Mouse (Mus musculus) left cerebral cortex, postnatal 14 days (tissue): ENCODE measurements at regions not wholly inside any gene's neighbourhood (a gene's known extent, or its start where the extent isn't known, plus 50 kb on each side); places are given as distances from the start of the nearest gene placed in this dataset.

Experiments used
- DNase-seq, 2 experiments: peaks; one replicate each; pipeline ENCODE4 v3.0.0; 2021 to 2022; ENCODE audit warnings: low spot score in 2 of 2, mixed read lengths in 1 of 2
- intact Hi-C: fragments of 180-260 bp; cut with DNase I; formaldehyde crosslinking; loops from one replicate; pipeline ENCODE4 v1.15.1; 2025

DNA sequence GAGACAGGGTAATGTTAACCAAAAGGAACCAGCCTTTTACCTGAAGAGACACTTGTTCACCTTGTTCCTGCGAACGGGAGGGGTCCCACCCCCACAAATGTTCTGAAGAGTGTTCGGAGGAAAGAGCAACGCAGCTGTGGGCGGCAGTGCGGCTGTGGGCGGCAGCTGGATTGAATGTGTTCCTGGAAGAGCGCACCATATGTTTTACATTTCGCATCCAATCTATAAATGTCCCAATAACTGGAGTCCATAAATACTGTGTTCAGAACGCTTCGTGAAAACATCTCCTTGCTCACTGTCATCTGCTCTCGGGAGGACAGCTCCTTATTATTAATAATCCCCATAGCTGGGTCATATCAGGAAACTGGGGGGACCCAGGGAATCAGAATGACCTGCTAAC is 309.2 kb upstream of the Hs6st1 start:
- DNase-seq: peak; percentile 81 to 88
- intact Hi-C loops: no loop called here

DNA sequence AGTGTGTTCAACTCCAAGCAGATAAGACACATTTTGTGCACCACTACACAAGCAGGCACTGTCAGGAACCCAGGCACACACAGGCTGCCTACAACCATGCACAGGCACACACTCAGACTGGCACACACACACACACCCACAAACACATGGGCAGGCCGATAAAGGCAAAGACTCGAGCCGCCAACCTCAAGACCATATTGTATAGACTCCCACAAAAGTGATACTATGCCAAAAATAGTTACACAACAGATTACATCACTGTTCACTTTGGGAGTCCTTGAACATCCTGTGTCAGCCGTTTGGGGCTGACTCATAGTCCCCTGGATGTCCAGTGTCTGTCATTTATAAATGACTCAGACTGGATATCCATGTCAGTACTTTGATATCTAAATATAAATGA is 308.6 kb upstream of the Hs6st1 start:
- intact Hi-C loops: no loop called here
- DNase-seq: peak; percentile 35 to 67

DNA sequence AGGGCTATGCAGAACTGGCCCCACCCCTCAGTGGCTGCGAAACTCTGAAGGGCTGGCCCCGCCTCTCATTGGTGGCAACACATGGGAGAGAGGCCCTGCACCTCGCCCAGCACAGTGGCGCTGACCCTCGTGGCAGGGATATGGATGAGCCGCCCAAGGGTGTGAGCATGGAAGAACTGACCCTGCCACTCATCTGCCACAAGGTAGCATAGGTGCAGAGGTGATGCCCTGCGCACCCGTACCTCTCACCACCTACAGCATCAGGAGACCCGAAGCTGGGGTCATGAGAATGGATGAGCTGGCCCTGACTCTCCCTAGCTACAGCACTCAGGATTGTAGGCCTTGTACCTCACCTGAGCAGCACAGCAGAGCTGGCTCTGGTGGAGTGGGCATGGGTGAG is 305.1 kb upstream of the Hs6st1 start:
- intact Hi-C loops: no loop called here
- DNase-seq: no peak

DNA sequence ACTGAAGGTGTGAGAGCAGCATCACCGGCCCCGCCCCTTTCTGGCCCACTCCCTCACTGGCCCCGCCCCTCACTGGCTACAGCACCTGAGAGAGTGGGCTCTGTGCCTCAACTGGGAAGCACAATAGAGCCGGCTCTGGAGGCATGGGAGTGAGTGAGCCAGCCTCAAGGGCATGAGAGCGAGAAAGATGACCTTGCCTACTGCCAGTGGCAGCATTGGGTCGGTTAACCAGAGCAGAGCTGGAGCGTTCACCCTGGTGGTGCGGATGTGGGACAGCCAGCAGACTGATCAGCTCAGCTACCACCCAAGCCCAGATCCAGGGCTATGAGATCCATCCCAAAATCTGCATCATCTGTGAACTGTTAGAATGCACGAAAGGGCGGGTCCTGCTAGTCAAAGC is 304.7 kb upstream of the Hs6st1 start:
- DNase-seq: no peak
- intact Hi-C loops: no loop called here

DNA sequence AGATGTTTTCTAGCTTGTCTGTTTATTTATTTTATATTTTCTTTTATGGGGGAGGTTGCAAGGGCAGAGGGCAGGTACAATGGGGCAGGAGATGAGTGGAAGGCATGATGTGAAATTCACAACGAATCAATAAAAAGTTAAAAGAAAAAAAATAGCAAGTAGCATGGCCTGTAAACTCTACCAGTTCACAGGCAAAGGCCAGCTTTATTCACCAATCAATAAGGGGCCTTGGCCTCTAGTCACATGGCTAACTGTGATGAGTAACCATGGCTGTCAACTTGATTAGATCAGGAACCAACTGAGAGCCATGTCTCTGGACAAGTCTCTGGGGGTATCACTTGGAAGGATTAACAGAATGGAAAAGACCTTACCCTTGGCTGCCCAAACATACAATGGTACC is 304.1 kb upstream of the Hs6st1 start:
- intact Hi-C loops: no loop called here
- no peak for DNase-seq

DNA sequence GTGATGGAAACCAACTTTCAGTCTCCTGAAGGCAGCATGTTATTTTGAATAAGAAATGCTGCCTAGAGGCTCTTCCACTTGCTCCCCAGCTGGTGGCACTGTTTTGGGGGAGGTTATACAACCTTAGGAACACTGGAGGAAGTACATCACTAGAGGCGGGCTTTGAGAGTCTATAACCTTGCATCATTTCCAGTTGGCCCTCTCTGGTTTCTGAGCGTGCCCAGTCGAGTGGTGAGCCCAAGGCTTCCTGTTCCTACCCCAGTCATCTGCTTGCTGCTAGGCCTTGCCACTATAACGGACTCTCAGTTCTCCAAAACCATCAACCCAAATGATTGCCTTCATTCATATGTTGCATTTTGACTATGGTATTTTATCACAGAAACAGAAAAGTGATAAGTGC is 302.5 kb upstream of the Hs6st1 start:
- intact Hi-C loops: no loop called here
- DNase-seq: no peak

DNA sequence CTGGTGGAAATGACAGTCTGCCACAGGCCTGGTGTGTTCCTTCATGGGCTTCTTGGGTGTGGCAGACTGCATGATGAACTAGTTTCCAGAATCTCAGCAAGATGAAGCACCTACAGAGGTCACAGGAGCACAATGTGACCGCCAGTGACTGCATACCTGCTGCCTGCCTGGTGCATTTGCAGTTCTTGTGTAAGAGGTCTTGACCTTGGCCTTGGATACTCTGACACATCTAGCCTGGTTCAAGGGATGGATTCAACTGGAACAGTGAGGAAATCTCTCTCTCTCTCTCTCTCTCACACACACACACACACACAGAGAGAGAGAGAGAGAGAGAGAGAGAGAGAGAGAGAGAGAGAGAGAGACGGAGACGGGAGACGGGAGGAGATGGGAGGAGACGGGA is 301.9 kb upstream of the Hs6st1 start:
- intact Hi-C loops: no loop called here
- no peak for DNase-seq

DNA sequence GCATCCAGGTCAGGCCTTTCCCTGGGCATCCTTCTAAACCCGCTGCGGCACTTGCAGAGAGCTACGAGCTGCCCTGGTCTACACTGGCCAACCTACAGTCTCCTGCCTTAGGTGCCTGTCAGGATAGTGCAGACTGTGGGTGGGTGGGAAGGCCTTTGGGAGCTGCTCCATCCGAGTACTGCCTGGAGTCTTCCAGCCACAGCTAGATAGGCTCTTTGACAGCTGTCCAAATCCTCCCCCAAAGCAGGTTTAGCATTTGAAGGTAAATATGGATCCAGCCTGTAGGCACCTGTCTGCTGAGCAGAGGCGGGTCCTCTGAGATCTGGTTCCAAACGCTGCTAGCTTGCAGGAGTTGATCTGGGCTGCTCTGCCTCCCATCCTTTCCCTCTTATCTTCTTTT is 295.6 kb upstream of the Hs6st1 start:
- intact Hi-C loops: no loop called here
- no peak for DNase-seq

DNA sequence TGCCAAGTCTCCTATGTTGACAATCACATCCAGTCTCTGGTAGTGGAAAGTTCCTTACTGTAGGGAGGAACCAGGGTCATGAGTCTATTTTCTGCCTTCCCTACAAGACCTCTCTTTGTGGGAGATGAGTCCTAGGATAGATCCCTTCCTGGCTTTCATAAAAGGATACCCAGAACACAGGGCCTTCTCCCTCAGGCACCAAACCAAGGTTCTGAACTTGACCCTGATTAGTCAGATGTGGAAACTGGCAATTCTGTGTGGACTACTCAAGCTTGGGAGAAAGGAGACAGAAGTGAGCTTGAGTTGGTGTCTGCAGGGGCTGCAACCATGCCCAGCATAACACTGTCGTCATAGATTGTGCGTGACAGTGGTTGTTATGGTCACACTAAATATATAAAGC is 293.6 kb upstream of the Hs6st1 start:
- intact Hi-C loops: no loop called here

DNA sequence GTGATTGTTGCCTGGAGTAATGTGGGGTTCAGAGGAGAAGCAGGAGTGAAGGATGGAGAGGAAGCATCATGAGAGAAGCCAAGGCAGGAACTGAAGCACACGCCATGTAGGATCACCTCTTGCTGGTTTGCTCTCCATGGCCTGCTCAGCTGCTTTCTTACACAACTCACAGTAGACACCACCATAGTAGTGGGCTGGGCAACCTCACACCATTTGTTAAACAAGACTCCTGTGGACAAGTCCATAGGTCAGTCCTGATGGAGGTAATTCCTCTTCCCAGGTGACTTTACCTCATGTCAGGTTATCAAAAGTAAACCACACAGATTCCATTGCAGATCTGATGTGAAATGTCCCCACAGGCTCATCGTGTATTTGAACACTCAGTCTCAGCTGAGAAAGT is 285.5 kb upstream of the Hs6st1 start:
- no peak for DNase-seq
- intact Hi-C loops: no loop called here

More for the DNA sequence above, 293.6 kb upstream of the Hs6st1 start:
- DNase-seq: no peak

DNA sequence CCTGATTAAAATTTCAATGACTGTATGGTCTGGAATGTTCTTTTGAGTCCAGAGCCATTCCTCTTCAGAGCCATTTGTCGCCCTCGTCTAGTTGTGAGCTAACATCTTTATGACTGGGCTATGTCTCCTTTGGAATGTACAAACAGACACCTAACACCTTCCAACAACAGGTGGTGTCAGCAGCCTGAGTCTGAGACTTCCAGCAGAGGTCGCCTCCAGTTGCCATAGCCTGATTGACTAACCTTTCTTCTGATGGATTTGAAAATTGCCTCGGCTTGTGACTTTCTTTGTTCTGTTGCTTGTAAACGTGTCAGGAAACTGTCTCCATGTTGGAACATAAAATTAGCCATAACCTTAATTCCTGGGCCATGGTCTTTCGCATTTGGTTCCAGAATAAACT is 284.8 kb upstream of the Hs6st1 start:
- no peak for DNase-seq

DNA sequence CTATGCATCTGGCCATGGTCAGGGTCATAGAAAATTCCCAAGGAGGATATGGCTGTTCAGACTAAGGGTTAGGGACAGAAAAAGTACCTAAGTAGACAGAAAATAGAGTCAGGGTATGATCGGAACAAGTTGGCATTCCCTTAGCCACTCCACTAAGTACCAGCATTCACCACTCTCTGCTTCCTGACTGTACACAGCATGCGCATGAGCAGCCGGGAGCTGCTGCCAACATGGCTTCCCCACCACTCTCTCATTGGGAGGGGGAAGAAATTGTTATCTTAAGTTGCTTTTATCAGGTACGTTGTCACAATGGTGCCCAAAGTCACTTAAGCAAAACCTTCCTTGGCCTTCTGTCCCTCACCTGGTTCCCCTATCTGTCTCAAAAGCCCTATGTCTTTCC is 282.0 kb upstream of the Hs6st1 start:
- DNase-seq: no peak
- intact Hi-C loops: no loop called here

More for the DNA sequence above, 284.8 kb upstream of the Hs6st1 start:
- intact Hi-C loops: no loop called here

DNA sequence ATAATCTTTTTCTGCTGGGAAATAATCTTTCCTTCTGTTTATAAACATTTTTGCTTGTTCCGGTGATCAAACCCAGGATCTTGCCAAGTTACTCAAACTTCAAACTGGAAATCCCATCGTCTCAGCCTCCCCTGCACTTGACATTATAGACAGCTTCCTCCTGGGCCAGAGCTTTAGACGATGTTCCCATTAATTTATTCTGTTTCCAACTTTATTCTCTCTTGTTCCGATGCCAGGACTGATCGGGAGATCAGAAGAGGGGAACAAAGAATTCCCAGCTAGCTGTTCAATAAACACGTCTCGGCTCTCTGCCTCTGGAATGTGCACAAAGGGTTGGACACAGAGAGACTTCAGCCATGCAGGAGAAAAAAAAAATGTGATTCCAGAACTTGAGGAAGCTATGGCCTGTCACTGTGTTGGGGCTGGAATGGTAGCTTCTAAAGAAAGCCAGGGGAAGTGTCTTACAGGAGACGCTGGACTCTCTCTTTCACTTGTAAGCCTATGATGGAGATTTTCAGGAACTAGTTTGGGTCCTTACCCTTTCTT is 281.5 kb upstream of the Hs6st1 start:
- no peak for DNase-seq
- intact Hi-C loops: no loop called here

DNA sequence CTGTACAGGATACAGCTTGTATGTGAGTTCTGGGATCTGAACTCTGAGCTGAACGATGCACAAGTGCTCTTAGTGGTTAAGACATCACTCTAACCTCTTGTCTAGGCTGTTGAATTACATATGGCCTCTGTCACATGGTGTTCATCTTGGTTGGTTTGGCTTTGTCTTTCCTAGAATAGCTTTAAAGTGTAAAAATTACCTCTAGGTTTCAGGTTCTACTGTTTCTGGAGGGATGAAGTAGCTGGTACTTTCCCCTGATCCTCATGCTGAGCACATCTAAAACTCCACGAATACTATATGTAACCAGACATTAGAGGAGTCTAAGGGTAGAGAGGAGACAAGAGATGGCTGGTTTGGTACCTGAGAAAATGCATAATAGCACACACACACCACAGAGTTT is 271.1 kb upstream of the Hs6st1 start:
- intact Hi-C loops: no loop called here
- DNase-seq: no peak

DNA sequence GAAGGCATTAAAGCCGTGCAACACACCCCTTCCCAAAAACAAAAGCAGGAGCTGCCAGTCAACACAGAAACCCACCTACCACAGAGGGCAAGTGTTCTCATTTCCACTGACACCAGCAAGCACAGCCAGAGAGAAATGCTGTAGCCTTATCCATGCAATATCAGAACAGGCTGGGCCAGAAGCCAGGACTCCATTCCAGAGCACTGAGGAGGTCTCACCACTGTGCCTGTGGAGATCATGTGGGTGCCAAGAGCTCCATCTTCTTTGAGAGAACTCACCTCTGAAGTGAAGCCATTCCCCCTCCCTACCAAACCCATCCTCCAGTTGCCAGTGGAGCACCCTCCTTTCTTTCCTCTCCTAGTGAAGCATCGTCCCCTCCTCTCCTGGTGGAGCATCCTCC is 270.7 kb upstream of the Hs6st1 start:
- DNase-seq: no peak
- intact Hi-C loops: no loop called here

DNA sequence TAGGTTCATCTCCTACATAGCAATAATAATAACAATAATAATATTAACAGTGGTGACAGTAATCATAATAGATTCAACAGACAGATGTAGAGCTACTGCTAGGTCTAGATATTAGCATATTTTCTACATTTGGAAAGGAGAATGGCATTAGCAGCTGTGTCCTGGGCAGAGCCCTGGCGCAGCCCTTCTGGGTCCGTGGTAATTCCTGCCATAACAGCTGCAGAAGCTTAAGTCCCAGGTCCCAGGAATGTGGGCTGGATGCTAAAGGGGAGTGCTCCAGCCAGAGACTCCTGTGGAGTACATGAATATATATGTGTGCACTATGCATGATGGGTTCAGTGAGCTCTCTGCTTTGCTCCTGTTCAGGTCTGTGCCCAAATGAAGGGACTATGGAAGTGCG is 262.7 kb upstream of the Hs6st1 start:
- DNase-seq: no peak
- intact Hi-C loops: no loop called here

DNA sequence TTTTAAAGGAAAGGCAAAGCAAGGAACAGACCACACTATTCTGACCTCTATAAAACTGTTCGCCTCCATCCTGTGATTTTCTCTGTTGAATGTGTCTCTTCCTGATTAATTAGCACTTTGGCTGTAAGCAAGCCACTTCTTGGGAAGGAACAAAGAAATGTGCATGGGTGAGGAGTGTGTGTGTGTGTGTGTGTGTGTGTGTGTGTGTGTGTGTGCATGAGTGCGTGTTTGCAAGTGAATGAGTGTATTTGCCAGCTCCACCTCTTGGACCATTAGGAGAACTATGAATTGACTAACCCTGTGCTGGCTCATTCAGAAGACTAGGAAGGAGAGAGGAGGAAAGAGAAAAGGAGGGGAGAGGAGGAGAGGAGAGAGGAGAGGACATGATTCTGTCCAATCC is 261.9 kb upstream of the Hs6st1 start:
- DNase-seq: no peak
- intact Hi-C loops: no loop called here

DNA sequence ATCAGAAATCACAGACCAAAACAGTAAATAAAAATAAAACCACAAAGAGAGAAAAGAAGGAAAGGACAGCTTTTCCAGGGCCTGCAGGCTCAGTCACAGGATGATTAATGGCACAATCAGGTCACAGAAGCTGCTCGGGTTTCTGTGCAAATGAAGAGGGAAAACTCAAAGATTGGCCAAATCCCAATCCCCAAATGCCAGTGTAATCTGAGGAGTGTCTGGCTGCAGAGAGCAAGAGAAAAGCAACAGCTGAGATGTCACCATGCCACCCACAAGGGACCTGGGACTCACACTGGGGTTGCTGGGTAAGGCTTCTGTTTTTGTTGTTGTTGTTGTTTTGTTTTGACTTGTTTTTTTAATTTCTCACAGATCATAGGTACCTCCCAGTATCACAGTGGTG is 261.5 kb upstream of the Hs6st1 start:
- no peak for DNase-seq
- intact Hi-C loops: no loop called here

DNA sequence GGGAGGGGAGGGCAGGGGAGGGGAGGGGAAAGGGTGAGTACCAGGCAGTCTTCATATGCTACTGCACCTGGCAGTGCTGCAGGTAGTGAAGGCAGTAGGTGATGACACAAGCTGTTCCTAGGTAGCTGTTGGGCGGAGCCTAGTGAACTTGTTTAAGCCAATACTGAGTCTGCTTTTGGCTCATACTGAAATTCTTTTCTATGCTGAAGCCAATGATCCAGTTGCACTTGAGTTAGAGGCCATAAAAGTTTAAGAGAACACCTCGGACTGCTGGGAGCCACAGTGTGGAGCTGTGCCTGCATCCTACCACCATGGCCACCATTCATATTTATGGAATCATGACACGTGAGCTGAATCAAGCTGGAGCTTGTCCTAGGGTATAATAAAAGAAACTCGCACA is 259.3 kb upstream of the Hs6st1 start:
- no peak for DNase-seq
- intact Hi-C loops: no loop called here

DNA sequence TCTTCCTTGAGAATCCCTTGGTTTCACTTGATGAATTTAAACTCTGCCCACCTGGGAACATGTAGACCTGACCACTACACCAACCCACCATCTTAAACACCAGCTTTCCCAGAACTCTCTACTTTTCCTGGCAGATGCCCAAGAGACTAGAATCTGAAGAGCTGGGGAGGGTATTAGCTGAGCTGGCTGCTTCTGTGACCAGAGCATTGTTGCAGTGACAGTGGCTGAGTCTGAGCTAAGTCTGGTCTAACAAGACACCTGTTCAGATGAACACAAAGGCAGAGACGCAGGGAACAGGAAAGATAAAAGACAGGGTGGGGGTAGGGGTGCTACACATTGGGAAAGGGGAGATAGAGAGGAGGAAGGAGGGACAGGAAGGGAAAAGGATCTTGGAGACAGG is 258.9 kb upstream of the Hs6st1 start:
- intact Hi-C loops: no loop called here

DNA sequence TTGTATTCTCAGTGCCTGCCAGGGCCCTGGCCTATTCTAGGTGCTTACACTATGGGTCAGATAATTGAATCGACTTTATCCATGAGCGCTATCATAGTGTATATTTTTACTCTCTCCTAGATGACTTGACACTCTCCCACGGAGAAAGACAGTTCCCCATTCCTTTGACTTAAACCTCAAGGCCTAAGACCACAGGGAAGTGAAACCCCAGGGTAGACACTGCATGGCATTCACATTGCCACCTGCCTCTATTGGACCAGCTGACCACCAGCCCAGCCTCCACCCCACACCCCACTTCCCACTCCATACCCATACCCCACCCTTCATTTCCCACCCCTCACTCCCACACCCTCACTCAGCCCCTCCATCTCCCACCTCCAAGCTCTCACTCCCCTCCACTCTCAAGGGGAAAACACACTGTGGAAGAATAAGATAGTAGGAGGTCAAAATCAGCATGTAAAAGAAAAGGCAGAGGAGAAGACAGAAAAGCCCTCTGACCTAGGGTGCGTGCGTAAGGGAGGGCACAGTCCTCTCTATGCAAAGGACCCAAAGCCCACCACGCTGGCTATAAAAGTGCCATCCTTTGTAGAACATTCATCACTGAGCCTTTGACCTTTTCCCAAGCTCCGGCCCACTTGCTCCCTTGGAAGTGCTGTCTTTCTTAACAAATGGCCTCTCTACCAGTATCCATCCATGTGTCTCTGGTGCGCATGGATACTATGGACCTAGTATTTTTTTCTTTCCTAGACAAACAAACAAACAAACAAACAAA is 257.4 kb upstream of the Hs6st1 start:
- intact Hi-C loops: no loop called here

More for the DNA sequence above, 258.9 kb upstream of the Hs6st1 start:
- no peak for DNase-seq

DNA sequence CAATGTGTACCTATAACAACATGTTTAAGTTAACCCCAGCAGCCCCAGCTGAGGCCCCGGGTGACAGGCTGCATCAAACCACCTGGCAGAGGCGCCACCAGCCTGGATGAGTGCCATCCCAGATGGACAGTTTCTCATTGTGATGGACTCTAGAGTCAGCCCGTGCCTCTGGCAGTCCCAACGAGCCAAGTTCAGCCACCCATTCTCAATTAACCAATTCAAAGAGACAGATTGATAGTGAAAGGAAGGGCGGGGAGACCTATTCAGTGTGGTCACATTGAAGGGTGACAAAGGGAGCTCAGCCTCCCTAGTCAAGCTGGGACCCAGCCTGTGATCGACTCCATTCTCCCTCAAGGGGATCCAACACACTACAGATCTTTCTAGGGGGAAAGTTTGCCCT is 256.8 kb upstream of the Hs6st1 start:
- DNase-seq: no peak
- intact Hi-C loops: no loop called here

More for the DNA sequence above, 257.4 kb upstream of the Hs6st1 start:
- DNase-seq: no peak
